Mouse (Mus musculus) cerebellum, adult 2 months (tissue): Measurements from ENCODE around the gene Itpkb. TPM values are rescaled to one million over a fixed set of nuclear protein-coding genes. Genes with fewer than 3 reads are reported as not detected.
A peak's percentile ranks its signal among the peaks of the same experiment; 100 is the strongest.

Experiments
- DNase-seq, 2 experiments: peaks; one replicate each; pipeline ENCODE4 v3.0.0; 2021
- H3K27ac ChIP-seq: fragments of 200-500 bp; 2 replicates; pipeline ENCODE4 v1.5.1; 2012; ENCODE audit warnings: low read length, control low read depth, inconsistent platforms; ENCODE audit not compliant: insufficient read depth
- H3K27me3 ChIP-seq: fragments of 200-500 bp; 2 replicates; pipeline ENCODE4 v1.6.1; 2012; ENCODE audit warnings: inconsistent platforms, mild to moderate bottlenecking, low read length, moderate library complexity; ENCODE audit not compliant: control insufficient read depth, insufficient read depth
- H3K4me1 ChIP-seq: fragments of 200-500 bp; 2 replicates; pipeline ENCODE4 v1.6.1; 2011; ENCODE audit warnings: low read length; ENCODE audit not compliant: control insufficient read depth, insufficient read depth
- H3K4me3 ChIP-seq: fragments of 200-500 bp; replicated peaks from 2 replicates; pipeline ENCODE3; 2011; ENCODE audit warnings: mild to moderate bottlenecking, low read depth, low read length, control low read depth; ENCODE audit not compliant: insufficient read depth
- CTCF ChIP-seq: fragments of 200-500 bp; IDR thresholded peaks from 2 replicates; pipeline ENCODE4 v1.5.1; 2011; ENCODE audit warnings: low read depth, mild to moderate bottlenecking, control low read depth, low read length, moderate library complexity, borderline replicate concordance; ENCODE audit not compliant: insufficient read depth
- POLR2A ChIP-seq: fragments of 200-500 bp; IDR thresholded peaks from 2 replicates; pipeline ENCODE4 v1.6.1; 2011; ENCODE audit warnings: low read length, control low read depth, borderline replicate concordance; ENCODE audit not compliant: insufficient read depth
- WGBS: fragments of 180-500 bp; shearing (Covaris S2); methylation state at CpG from one replicate; pipeline ENCODE4 v1.1.7; 2018; 5-methylcytosine and 5-hydroxymethylcytosine counted together
- polyA plus RNA-seq: library from polyadenylated mRNA; depleted of rRNA; stranded (reverse); fragments of >200 nt; gene quantifications from 2 replicates; pipeline ENCODE4 v1.2.3, GENCODE M21; 2012

The Itpkb gene
- polyA plus RNA-seq, 1 experiment, result 34.1 TPM

- H3K4me3 ChIP-seq, result no peak overlapping the region
- DNase-seq, result no peak
- WGBS, result 89% methylated on average over 5 of the region's 5 CpGs
- TF ChIP-seq POLR2A, result no peak
- no peak for TF ChIP-seq CTCF
- H3K27ac ChIP-seq, result no peak overlapping the region
- peaks cover 10% of the 10 kb centered on the region; the same call in 1 of the 2 replicates for H3K4me1 ChIP-seq
- no peaks in the 10 kb centered on the region for H3K27me3 ChIP-seq
Observed at GRCm38 (mm10) chr1:180362844-180363243, 32.6 kb downstream of the Itpkb start.

GRCm38 (mm10) chr1:180363317-180363716 is 33.0 kb downstream of the Itpkb start:
- no peak overlapping the region for H3K27ac ChIP-seq
- peaks cover 15% of the 10 kb centered on the region; the same call in 1 of the 2 replicates for H3K4me1 ChIP-seq
- no peak overlapping the region for H3K4me3 ChIP-seq
- no peaks in the 10 kb centered on the region for H3K27me3 ChIP-seq
- DNase-seq, result no peak
- TF ChIP-seq CTCF (no peak), POLR2A (no peak)
- WGBS, result 92% methylated on average over 3 of the region's 3 CpGs

- 83% methylated on average over 17 of the region's 17 CpGs for WGBS
- peaks cover 20% of the 10 kb centered on the region; the same call in 1 of the 2 replicates for H3K4me1 ChIP-seq
- H3K27ac ChIP-seq, result no peak overlapping the region
Observed at GRCm38 (mm10) chr1:180364005-180364404, 33.7 kb downstream of the Itpkb start.

GRCm38 (mm10) chr1:180364720-180365119 is 34.4 kb downstream of the Itpkb start:
- peak overlapping the region; percentile 78 for H3K4me3 ChIP-seq
- no peaks in the 10 kb centered on the region for H3K27me3 ChIP-seq
- no peak overlapping the region; the same call in 1 of the 2 replicates for H3K27ac ChIP-seq
- H3K4me1 ChIP-seq, result peaks cover 20% of the 10 kb centered on the region; the same call in 1 of the 2 replicates
- TF ChIP-seq POLR2A (no peak), CTCF (no peak)
- WGBS, result 45% methylated on average over 2 of the region's 2 CpGs
- DNase-seq, result no peak

More at GRCm38 (mm10) chr1:180364005-180364404, 33.7 kb downstream of the Itpkb start:
- TF ChIP-seq CTCF, result no peak
- TF ChIP-seq POLR2A, result no peak
- DNase-seq, result peak in 1 of 2 experiments; percentile 37
- Histone ChIP-seq H3K4me3 (no peak overlapping the region), H3K27me3 (no peaks in the 10 kb centered on the region)

GRCm38 (mm10) chr1:180365180-180365810 is 35.0 kb downstream of the Itpkb start:
- Histone ChIP-seq H3K4me1 (peaks cover 20% of the 10 kb centered on the region; the same call in 1 of the 2 replicates), H3K27me3 (no peaks in the 10 kb centered on the region), H3K4me3 (peak overlapping the region; percentile 78), H3K27ac (peak overlapping the region; percentile 95)
- WGBS, result under 1% methylated on average over 29 of the region's 29 CpGs
- TF ChIP-seq POLR2A, result peak; percentile 97
- TF ChIP-seq CTCF, result no peak
- peak; percentile 95 to 96 for DNase-seq

- 28% methylated on average over 18 of the region's 18 CpGs for whole genome bisulfite sequencing
- peak; percentile 69 to 70 for DNase-seq
- H3K4me1 ChIP-seq, result peaks cover 20% of the 10 kb centered on the region; the same call in 1 of the 2 replicates
- TF ChIP-seq POLR2A (peak; percentile 37; the same call in 1 of the 2 replicates), CTCF (no peak)
- H3K27me3 ChIP-seq, result no peaks in the 10 kb centered on the region
- peak overlapping the region; percentile 85 for H3K27ac ChIP-seq
- H3K4me3 ChIP-seq, result peak overlapping the region; percentile 15
Observed at GRCm38 (mm10) chr1:180365983-180366811, 35.9 kb downstream of the Itpkb start.

- Histone ChIP-seq H3K4me3 (no peak overlapping the region), H3K27me3 (no peaks in the 10 kb centered on the region), H3K27ac (peak overlapping the region; percentile 25), H3K4me1 (peaks cover 16% of the 10 kb centered on the region; the same call in 1 of the 2 replicates)
- TF ChIP-seq POLR2A, result no peak
- TF ChIP-seq CTCF, result no peak
- WGBS, result 60% methylated on average over 3 of the region's 3 CpGs
- peak in 1 of 2 experiments; percentile 40 for DNase-seq
Observed at GRCm38 (mm10) chr1:180367045-180367619, 36.8 kb downstream of the Itpkb start.
